Mouse (Mus musculus) liver, embryonic 16.5 days (tissue): Measurements from ENCODE around the gene Gatb. TPM values are rescaled to one million over a fixed set of nuclear protein-coding genes. Genes with fewer than 3 reads are reported as not detected.

ENCODE experiments used
- ATAC-seq: fragments of 200-750 bp; cut with Nextera tagmentation; 2 replicates; pipeline ENCODE4 v1.8.0; 2017; ENCODE audit warnings: low read depth, mild to moderate bottlenecking, moderate number of reproducible peaks, moderate library complexity
- H3K27ac ChIP-seq: fragments of 300-500 bp; sonication (generic); 2 replicates; pipeline ENCODE4 v1.5.1; 2014; ENCODE audit warnings: mild to moderate bottlenecking, low read length
- H3K27me3 ChIP-seq: fragments of 300-500 bp; sonication (generic); 2 replicates; pipeline ENCODE4 v1.6.1; 2014; ENCODE audit warnings: low read depth, low read length, mixed read lengths; ENCODE audit not compliant: control insufficient read depth, insufficient read depth
- H3K36me3 ChIP-seq: fragments of 300-500 bp; sonication (generic); 2 replicates; pipeline ENCODE4 v1.6.1; 2014; ENCODE audit warnings: mild to moderate bottlenecking; ENCODE audit not compliant: control insufficient read depth, insufficient read depth
- H3K4me1 ChIP-seq: fragments of 300-500 bp; sonication (generic); 2 replicates; pipeline ENCODE4 v1.6.1; 2014; ENCODE audit warnings: low read depth, low read length, mixed read lengths; ENCODE audit not compliant: control insufficient read depth
- H3K4me2 ChIP-seq: fragments of 300-500 bp; sonication (generic); 2 replicates; pipeline ENCODE4 v1.6.1; 2014; ENCODE audit warnings: low read depth, low read length, mixed read lengths
- H3K4me3 ChIP-seq: fragments of 300-500 bp; sonication (generic); 2 replicates; pipeline ENCODE4 v1.5.1; 2014; ENCODE audit warnings: low read depth, mild to moderate bottlenecking, low read length
- H3K9ac ChIP-seq: fragments of 300-500 bp; sonication (generic); 2 replicates; pipeline ENCODE4 v1.6.1; 2014; ENCODE audit warnings: low read depth, low read length
- H3K9me3 ChIP-seq: fragments of 300-500 bp; sonication (generic); replicated peaks from 2 replicates; pipeline ENCODE4 v1.6.1; 2016; ENCODE audit warnings: low read length; ENCODE audit not compliant: control insufficient read depth
- WGBS: fragments of 180-500 bp; shearing (Covaris S2); extraction: QIAGEN DNeasy Blood & Tissue Kit; methylation state at CpG from one replicate; pipeline ENCODE4 v1.1.7; 2014; ENCODE audit not compliant: insufficient replicate concordance; 5-methylcytosine and 5-hydroxymethylcytosine counted together
- polyA plus RNA-seq: library from polyadenylated mRNA; unstranded; fragments of >200 nt; fragmentation: Nextera tagmentation; extraction: Ambion mirVana; gene quantifications from 2 replicates; pipeline ENCODE4 v1.2.1, GENCODE M21; 2015

The Gatb gene
- polyA plus RNA-seq, 1 experiment from 2014 or later = 16.9 TPM

DNA sequence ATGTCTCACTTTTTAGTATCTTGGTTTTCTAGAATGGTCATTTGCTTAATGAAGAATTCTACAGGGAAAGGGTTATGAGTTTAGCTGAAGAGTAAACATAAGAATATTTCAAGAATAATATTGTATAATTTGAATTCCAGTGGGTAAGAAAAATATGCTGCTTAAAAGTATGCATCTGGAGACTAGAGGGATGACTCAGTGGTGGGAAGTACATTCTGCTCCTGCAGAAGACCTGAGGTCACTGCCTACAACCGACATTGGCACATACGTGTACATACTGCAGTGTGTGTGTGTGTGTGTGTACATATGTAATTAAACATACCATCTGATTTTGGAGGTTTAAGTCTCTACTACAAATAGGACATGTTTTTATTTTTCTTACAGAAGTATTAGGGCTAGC is 61.7 kb downstream of the Gatb start:
- Histone ChIP-seq H3K9me3 (no peaks in the 10 kb centered on the region), H3K36me3 (no peaks in the 10 kb centered on the region), H3K4me3 (no peak overlapping the region), H3K27ac (no peak overlapping the region), H3K9ac (no peak overlapping the region), H3K4me2 (no peak overlapping the region), H3K4me1 (no peaks in the 10 kb centered on the region), H3K27me3 (no peaks in the 10 kb centered on the region)
- no peak for ATAC-seq
- WGBS = 78% methylated on average over 2 of the region's 2 CpGs

DNA sequence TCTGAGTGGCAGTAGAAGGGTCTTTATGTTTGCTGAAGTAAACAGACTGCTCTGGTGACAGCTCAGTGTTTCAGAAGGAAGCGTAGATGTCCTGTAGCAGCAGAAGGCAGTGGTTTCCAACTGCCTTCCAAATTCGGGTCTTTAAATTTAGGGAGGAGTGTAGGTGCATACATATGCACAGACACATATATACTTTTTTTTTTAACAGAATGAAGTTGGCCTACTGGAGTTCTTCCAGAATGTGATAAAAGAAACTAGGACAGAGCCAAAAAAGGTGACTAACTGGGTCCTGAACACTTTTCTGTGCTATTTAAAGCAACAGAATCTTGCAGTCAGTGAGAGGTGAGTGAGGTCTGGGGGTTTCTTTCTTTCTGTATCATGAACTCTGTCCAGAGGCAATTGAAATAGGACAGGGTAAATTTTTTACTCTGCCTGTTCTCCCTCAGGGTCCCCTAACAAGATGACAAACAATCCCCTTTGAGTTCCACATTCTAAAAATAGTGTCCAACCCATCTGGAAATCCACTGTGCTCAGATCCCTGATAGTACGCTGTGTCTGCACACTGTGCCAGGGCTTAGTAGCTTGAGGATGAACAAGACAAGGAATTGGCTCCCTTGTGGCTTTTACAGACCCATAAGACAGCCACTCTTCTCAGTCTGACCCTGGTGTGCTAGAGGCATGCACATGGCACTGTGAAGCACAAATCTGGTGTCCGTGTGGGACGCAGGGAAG is 63.0 kb downstream of the Gatb start:
- H3K9me3 ChIP-seq = no peaks in the 10 kb centered on the region
- no peaks in the 10 kb centered on the region for H3K4me1 ChIP-seq
- no peaks in the 10 kb centered on the region for H3K27me3 ChIP-seq
- H3K4me3 ChIP-seq = no peak overlapping the region
- ATAC-seq = no peak
- H3K27ac ChIP-seq = no peak overlapping the region
- no peak overlapping the region for H3K4me2 ChIP-seq
- H3K36me3 ChIP-seq = no peaks in the 10 kb centered on the region
- 79% methylated on average over 5 of the region's 5 CpGs for WGBS
- H3K9ac ChIP-seq = no peak overlapping the region

DNA sequence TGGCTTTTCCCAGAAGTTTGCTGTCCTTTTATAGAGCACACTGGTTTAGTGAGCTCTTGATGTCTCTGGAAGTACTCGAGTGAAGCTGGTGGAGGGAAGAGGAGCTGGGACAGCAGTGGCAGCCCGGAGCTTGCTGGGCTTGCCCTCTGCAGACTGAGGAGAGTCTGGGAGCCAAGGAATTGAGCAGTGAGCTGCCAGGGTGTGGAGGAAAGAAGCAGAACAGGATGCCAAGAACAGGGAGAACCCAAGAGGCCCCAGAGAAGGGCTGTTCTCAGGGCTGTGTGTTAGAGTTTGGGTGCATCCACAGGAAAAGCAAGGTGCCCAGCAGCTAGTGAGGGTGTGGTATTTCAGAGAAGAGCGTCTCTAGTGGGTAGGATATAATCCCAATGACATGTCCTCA is 67.8 kb downstream of the Gatb start:
- H3K36me3 ChIP-seq = no peaks in the 10 kb centered on the region
- no peak overlapping the region for H3K27ac ChIP-seq
- H3K4me3 ChIP-seq = no peak overlapping the region
- H3K27me3 ChIP-seq = no peaks in the 10 kb centered on the region
- H3K4me1 ChIP-seq = no peaks in the 10 kb centered on the region
- 61% methylated on average over 3 of the region's 3 CpGs for WGBS
- H3K4me2 ChIP-seq = no peak overlapping the region
- no peak overlapping the region for H3K9ac ChIP-seq
- no peaks in the 10 kb centered on the region for H3K9me3 ChIP-seq
- no peak for ATAC-seq

DNA sequence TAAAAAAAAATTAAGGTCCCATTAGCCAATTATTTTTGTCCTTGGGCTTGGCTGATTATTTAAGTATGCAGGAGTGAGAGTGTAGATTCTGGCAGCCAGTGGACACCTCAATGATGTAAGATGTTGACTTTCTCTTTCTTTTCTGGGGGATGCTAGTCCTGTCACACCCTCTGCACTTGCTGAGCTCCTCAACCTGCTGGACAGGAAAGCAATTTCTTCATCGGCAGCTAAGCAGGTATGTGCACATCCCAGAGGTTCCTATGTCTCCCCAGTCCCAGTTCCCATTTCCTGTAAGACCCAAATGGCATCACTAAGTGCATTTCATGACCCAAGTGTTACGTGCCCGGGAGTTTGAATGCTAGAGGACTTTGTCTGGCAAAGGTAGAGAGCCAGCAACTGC is 70.9 kb downstream of the Gatb start:
- Histone ChIP-seq H3K9me3 (no peaks in the 10 kb centered on the region), H3K4me2 (no peak overlapping the region), H3K27ac (no peak overlapping the region), H3K27me3 (no peaks in the 10 kb centered on the region), H3K4me3 (no peak overlapping the region), H3K4me1 (no peaks in the 10 kb centered on the region), H3K36me3 (no peaks in the 10 kb centered on the region), H3K9ac (no peak overlapping the region)
- 72% methylated on average over 3 of the region's 3 CpGs for WGBS
- no peak for ATAC-seq

DNA sequence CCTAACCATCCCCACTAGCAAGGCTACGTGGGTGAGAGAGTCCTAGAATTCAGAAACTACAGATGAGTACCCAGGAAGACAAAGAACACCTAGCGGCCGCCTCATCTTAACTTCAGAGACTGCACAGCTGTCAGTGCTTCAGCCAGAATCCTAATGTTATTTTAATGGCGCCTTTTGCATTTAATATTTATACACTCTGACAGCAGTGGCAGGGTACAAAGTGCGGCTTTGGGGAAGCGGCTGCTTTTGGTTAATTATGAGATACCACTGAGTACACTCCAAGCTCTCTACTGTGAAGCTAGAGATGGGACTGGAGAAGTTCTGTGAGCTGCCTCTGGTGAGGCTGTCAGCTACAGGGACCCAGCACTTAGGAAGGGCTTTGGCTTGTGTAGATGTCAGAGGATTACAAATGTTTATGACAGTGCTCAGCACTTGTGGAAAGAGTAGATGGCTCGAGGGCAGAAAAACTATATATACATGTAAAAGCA is 71.6 kb downstream of the Gatb start:
- no peak overlapping the region for H3K27ac ChIP-seq
- H3K36me3 ChIP-seq = no peaks in the 10 kb centered on the region
- H3K9ac ChIP-seq = no peak overlapping the region
- no peaks in the 10 kb centered on the region for H3K9me3 ChIP-seq
- no peak for ATAC-seq
- no peaks in the 10 kb centered on the region for H3K4me1 ChIP-seq
- 73% methylated on average over 7 of the region's 7 CpGs for WGBS
- H3K27me3 ChIP-seq = no peaks in the 10 kb centered on the region
- H3K4me3 ChIP-seq = no peak overlapping the region
- no peak overlapping the region for H3K4me2 ChIP-seq

DNA sequence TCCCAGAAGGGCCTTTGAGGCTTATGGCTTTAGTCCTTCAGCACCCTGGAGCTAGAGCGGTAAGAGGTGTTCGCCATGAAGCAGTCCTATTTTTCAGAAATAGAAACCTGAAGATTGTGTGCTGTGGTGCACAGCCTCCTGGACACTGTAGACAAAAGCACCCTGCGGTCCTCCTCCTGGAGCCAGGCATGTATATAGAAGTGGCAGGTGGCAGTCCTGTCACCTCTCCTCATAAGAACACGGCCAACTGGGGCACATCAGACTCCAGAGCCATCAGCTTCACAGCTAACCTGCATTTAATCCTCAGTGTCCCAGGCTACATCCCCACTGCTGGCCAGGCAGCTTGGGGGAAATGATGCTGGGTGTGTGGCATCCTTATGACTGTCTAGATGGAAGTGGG is 75.3 kb downstream of the Gatb start:
- H3K36me3 ChIP-seq = no peaks in the 10 kb centered on the region
- no peaks in the 10 kb centered on the region for H3K27me3 ChIP-seq
- H3K9ac ChIP-seq = no peak overlapping the region
- no peaks in the 10 kb centered on the region for H3K9me3 ChIP-seq
- H3K27ac ChIP-seq = no peak overlapping the region
- ATAC-seq = no peak
- H3K4me1 ChIP-seq = no peaks in the 10 kb centered on the region
- WGBS = 75% methylated on average over 4 of the region's 4 CpGs
- H3K4me2 ChIP-seq = no peak overlapping the region
- no peak overlapping the region for H3K4me3 ChIP-seq

DNA sequence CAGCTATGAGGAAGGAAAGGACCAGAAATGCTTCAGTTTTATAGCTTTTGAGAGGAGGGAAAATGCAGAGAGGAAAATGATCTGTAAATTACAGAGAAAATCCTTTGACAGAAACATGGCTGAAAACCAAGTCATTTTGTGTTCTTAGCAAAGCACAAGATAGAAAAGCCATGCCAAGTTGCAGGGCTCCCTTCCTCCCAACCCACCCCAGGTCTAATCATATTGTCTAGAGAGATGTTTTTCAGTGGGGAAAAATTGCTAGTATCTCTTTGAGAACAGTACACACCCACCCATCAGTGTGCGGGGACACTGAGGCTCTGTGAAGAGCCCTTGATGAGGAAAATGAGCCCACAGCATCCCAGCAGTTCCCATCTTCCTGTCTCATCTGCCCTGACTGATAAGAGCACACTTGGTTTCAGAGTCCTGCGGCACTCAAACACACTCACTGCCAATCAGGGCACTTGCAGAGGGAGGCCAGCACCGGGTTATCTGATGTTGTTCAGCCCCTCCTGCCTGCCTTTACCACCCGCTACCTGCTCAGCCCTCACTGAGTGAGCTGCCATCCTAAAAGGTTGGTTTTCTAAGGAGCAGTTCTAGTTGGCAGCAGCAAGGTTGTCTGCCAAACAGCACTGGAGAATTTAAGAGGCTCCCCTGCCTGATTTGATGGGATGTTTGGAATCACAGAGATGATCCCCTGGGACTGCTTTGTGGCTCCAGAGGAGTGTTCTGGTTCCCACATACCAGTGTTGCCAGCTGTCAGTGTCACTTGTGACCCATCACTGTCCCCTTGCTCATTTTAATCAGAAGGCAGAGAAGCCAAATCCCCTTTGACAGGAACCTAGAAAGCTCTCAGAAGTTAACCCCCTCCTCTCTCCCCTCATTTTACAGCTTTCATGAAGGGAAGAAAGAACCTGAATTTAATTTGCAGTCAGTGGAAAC is 79.1 kb downstream of the Gatb start:
- Histone ChIP-seq H3K36me3 (no peaks in the 10 kb centered on the region), H3K4me1 (no peaks in the 10 kb centered on the region), H3K27ac (no peak overlapping the region), H3K4me3 (no peak overlapping the region), H3K27me3 (no peaks in the 10 kb centered on the region), H3K9ac (no peak overlapping the region), H3K4me2 (no peak overlapping the region), H3K9me3 (no peaks in the 10 kb centered on the region)
- WGBS = 18% methylated on average over 4 of the region's 4 CpGs
- ATAC-seq = peak; percentile 35; the same call in 1 of the 2 replicates

DNA sequence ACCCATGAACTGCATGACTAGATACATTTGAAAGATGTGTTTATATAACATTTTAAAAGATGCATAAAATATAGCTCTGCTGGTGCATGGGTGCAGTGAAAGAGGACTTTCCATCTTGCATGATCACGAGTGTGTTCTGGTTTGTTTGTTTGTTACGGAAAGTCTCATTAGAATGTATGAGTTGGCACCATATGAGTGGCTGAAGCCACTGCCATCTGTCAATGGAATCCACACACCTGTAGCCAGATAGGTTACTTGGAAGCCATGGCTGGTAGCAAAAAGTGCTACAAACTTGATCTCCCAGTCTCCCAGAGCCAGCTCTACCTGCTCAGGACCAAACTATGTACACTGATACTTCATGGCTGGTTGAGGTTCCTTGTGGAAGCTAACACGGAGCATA is 81.6 kb downstream of the Gatb start:
- ATAC-seq = no peak
- WGBS = 78% methylated on average over 3 of the region's 3 CpGs
- H3K9ac ChIP-seq = no peak overlapping the region

DNA sequence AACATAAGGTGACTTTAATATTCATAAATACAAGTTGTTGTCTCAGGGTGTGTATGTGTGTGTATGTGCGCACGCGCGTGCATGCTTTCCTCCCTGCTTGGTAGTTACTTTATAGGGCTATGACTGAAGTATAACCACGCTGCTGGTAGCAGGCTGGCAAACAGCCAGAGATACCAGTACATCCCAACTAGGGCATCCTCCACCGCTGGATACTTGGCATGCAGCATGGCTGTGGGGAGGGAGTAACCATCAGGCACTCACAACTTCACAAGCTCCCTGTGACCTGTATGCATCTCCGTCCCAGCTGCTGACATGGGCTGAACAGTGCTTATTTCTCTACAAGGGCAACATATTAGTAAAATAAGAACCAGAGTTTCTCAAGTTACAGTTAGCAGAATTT is 85.8 kb downstream of the Gatb start:
- H3K4me2 ChIP-seq = no peak overlapping the region
- H3K36me3 ChIP-seq = no peaks in the 10 kb centered on the region
- WGBS = 74% methylated on average over 7 of the region's 7 CpGs
- H3K9me3 ChIP-seq = no peaks in the 10 kb centered on the region
- no peak overlapping the region for H3K27ac ChIP-seq
- H3K4me3 ChIP-seq = no peak overlapping the region
- H3K4me1 ChIP-seq = no peaks in the 10 kb centered on the region
- no peak for ATAC-seq
- no peaks in the 10 kb centered on the region for H3K27me3 ChIP-seq
- H3K9ac ChIP-seq = no peak overlapping the region

More for the DNA sequence above, 81.6 kb downstream of the Gatb start:
- Histone ChIP-seq H3K27ac (no peak overlapping the region), H3K9me3 (no peaks in the 10 kb centered on the region), H3K27me3 (no peaks in the 10 kb centered on the region), H3K4me2 (no peak overlapping the region), H3K4me3 (no peak overlapping the region), H3K36me3 (no peaks in the 10 kb centered on the region), H3K4me1 (no peaks in the 10 kb centered on the region)
